Mouse (Mus musculus) thymus, adult 2 months (tissue): ENCODE data around the gene Rcor2.

ENCODE experiments used
- CTCF ChIP-seq: fragments of 200-500 bp; IDR thresholded peaks from 2 replicates; pipeline ENCODE4 v1.5.1; 2012; ENCODE audit warnings: mild to moderate bottlenecking, control low read depth, low read length, moderate library complexity, borderline replicate concordance; ENCODE audit not compliant: control insufficient read depth, poor library complexity, insufficient read depth; ENCODE audit errors: extremely low read depth
- POLR2A ChIP-seq: fragments of 200-500 bp; IDR thresholded peaks from 2 replicates; pipeline ENCODE4 v1.6.1; 2012; ENCODE audit warnings: mild to moderate bottlenecking, low read length, control low read depth, moderate library complexity; ENCODE audit not compliant: control insufficient read depth, poor library complexity, insufficient read depth; ENCODE audit errors: extremely low read depth

DNA sequence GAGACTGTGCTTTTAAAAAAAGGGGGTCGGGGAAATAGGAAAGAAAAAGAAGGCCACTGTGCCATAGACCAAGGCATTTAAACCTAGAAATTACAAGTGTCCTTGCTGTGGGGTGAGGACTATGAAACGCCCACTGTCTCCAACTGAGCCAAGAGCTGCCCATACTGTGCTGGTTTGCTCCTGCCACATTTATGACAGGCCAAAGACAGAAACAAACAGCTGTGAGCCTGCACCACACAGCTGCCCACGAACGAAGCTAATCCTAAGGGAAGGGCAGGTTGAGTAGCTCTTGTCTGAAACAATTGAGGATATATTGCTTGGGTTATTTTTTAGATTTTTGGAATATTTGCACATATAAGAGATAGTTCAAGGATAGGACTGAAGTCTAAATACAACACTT lies 49.7 kb downstream of the Rcor2 start:
- TF ChIP-seq POLR2A = no peak
- TF ChIP-seq CTCF = no peak
